Mouse (Mus musculus): Measurements from ENCODE around the gene Slc16a8. TPM values are rescaled to one million over a fixed set of nuclear protein-coding genes. Genes with fewer than 3 reads are reported as not detected.

Gene Slc16a8
- polyA plus RNA-seq, 1 experiment from 2014 or later = 0.40 TPM

DNA sequence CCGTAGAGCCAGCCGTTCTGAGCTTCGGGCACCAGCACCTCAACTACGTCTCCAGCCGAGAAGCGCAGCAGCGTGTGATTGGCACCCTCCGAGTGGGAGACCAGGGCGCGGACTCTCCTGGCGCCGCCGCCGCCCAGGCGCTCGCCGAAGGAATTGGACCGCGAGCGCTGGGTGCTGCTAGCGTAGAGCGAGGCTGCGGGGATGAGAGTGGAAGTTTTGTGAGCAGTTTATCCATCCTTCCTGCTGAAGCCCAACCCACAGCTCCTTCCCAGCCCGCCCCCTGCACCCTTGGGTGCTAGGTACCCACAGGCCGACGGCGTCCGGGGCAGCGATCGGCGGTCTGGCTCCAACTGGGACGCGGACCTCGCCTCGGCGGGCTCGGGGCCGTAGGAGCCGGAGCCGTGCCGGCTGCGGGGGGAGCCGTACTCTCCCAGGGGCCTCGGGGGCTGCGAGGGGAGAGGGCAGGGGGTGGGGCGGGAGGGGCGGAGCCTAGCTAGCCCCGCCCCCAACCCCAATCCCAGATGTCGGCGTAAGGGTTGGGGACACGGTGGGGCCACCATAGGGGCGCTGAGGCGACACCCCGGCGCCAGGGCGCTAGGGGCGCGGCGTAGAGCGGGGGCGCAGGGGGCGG, 6.6 kb upstream of the Slc16a8 start:
- Histone ChIP-seq H3K4me2 (ENCODE audit: low read length) (peak overlapping the region; percentile 98), H3K27ac (ENCODE audit: low read length) (no peak overlapping the region), H3K4me3 (ENCODE audit: low read depth, low read length) (peak overlapping the region; percentile 66), H3K9me3 (replicated peaks; ENCODE audit: control insufficient read depth, low read length, poor library complexity, severe bottlenecking) (no peaks in the 10 kb centered on the region), H3K4me1 (ENCODE audit: control insufficient read depth, insufficient read depth, low read length) (peaks cover 10% of the 10 kb centered on the region), H3K36me3 (ENCODE audit: control insufficient read depth, insufficient read depth, low read length) (no peaks in the 10 kb centered on the region), H3K27me3 (ENCODE audit: control insufficient read depth, insufficient read depth, low read depth, low read length) (peaks cover 24% of the 10 kb centered on the region), H3K9ac (ENCODE audit: low read depth, low read length) (peak overlapping the region; percentile 80)
- under 1% methylated on average over 45 of the region's 62 CpGs for WGBS
- peak; percentile 57 for ATAC-seq

DNA sequence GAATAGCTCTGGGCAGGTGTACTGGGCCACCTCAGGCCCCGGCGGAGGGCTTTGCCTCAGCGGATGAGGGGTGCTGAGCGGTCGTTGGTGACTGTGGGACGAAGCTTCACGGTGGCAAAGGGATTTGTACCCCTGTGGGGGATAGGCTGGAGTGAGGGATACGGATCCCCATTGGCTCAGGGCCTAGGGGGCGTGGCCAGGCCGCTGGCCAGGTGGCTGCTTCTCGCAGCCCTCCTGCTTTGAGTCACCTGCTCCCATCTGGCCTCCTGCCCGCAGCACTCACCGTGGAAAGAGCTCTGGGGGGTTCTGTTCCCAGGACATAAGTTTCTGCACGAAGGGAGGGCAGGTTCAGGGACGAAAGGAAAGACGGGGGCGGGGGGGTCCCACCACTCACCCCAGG, 4.0 kb upstream of the Slc16a8 start:
- Histone ChIP-seq H3K4me2 (ENCODE audit: low read length) (no peak overlapping the region), H3K27me3 (ENCODE audit: control insufficient read depth, insufficient read depth, low read depth, low read length) (peaks cover 35% of the 10 kb centered on the region), H3K4me3 (ENCODE audit: low read depth, low read length) (no peak overlapping the region), H3K36me3 (ENCODE audit: control insufficient read depth, insufficient read depth, low read length) (no peaks in the 10 kb centered on the region), H3K9ac (ENCODE audit: low read depth, low read length) (no peak overlapping the region), H3K4me1 (ENCODE audit: control insufficient read depth, insufficient read depth, low read length) (peaks cover 10% of the 10 kb centered on the region), H3K27ac (ENCODE audit: low read length) (no peak overlapping the region), H3K9me3 (replicated peaks; ENCODE audit: control insufficient read depth, low read length, poor library complexity, severe bottlenecking) (no peaks in the 10 kb centered on the region)
- no peak for ATAC-seq
- 32% methylated on average over 17 of the region's 17 CpGs for WGBS

DNA sequence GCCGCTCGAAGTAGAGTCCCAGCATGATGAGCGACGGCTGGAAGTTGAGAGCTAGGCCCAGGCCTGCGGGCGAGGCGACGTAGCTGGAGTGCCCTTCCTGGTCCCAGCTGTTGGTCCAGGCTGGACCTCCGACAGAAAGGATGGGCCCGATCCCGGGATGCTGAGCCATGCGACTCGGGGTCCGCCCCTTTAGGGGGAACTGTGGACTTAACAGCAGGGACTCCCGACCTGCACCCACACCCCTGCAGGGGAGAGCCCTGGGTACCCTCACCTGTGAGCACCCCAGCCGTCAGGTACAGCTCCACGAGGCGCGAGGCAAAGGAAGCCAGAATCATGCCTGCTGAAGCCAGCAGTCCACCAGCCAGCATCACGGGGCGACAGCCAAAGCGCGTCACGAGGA, 2.0 kb downstream of the Slc16a8 start:
- H3K27ac ChIP-seq (ENCODE audit: low read length) = no peak overlapping the region
- no peaks in the 10 kb centered on the region for H3K9me3 ChIP-seq (replicated peaks; ENCODE audit: control insufficient read depth, low read length, poor library complexity, severe bottlenecking)
- WGBS = 32% methylated on average over 24 of the region's 24 CpGs
- peak overlapping the region; percentile 40 for H3K4me3 ChIP-seq (ENCODE audit: low read depth, low read length)
- H3K9ac ChIP-seq (ENCODE audit: low read depth, low read length) = peak overlapping the region; percentile 68
- H3K4me2 ChIP-seq (ENCODE audit: low read length) = peak overlapping the region; percentile 80
- ATAC-seq = 0 out of 2 replicates have a peak, but pooled peaks have one; percentile 6
- H3K4me1 ChIP-seq (ENCODE audit: control insufficient read depth, insufficient read depth, low read length) = peaks cover 8% of the 10 kb centered on the region; the same call in 1 of the 2 replicates
- peaks cover 20% of the 10 kb centered on the region for H3K27me3 ChIP-seq (ENCODE audit: control insufficient read depth, insufficient read depth, low read depth, low read length)
- peaks cover 2% of the 10 kb centered on the region; the same call in 1 of the 2 replicates for H3K36me3 ChIP-seq (ENCODE audit: control insufficient read depth, insufficient read depth, low read length)

DNA sequence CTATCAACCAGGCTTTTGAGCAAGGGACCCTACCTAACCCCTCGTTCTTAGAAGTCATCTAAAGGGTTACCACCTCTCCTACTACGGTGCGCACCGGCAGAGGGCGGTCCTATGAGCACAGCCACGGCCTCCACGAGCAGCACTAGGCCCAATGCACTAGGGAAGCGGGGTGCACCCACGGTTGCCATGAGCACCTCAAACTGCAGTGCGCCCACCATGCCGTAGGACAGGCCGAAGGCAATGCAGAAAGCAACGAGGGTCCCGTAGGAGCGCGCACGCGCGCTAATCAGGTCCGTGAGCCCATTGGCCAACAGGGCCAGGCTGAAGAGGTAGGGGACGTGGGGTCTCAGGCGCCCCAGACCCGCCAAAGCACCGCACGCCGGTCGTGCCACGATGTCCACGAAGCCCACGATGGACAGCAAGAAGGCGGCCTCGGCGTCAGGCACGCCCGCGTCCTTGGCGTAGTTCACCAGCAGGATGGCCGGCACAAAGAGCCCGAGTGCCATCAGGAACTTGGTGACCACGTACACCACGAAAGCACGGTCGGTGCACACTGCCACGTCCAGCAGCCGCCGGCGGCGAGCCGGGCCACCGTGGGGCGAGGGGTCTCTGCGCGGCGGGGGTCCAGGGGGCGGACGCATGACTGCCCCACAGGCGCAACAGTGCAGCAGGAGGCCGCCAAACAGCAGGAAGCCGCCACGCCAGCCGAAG, 2.6 kb downstream of the Slc16a8 start:
- Histone ChIP-seq H3K9ac (ENCODE audit: low read depth, low read length) (peak overlapping the region; percentile 68), H3K36me3 (ENCODE audit: control insufficient read depth, insufficient read depth, low read length) (peaks cover 2% of the 10 kb centered on the region; the same call in 1 of the 2 replicates), H3K4me3 (ENCODE audit: low read depth, low read length) (peak overlapping the region; percentile 40), H3K9me3 (replicated peaks; ENCODE audit: control insufficient read depth, low read length, poor library complexity, severe bottlenecking) (no peaks in the 10 kb centered on the region), H3K27me3 (ENCODE audit: control insufficient read depth, insufficient read depth, low read depth, low read length) (peaks cover 20% of the 10 kb centered on the region), H3K4me2 (ENCODE audit: low read length) (peak overlapping the region; percentile 80), H3K4me1 (ENCODE audit: control insufficient read depth, insufficient read depth, low read length) (peaks cover 8% of the 10 kb centered on the region; the same call in 1 of the 2 replicates), H3K27ac (ENCODE audit: low read length) (no peak overlapping the region)
- peak; percentile 63 for ATAC-seq
- 2% methylated on average over 60 of the region's 61 CpGs for WGBS

DNA sequence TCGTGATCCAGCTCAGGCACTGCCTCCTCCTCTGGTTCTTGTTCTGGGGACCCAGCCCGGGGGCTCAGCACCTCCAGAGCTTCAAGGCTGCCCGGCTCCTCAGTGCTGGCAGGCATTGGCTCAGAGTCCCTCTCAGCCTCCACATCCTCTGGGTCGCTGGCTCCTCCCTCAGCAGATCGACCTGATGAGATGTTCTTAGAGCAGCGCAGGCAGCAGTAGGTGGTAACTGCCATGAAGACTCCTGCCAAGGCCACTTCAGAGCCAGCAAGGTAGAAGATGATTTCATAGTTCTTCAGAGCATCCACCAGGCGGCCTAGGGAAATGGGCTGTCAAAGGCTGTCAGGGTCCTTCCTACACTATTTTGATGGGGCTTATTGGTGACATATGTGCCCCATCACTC, 3.4 kb downstream of the Slc16a8 start:
- no peak overlapping the region for H3K9ac ChIP-seq (ENCODE audit: low read depth, low read length)
- no peaks in the 10 kb centered on the region for H3K9me3 ChIP-seq (replicated peaks; ENCODE audit: control insufficient read depth, low read length, poor library complexity, severe bottlenecking)
- peaks cover 20% of the 10 kb centered on the region for H3K27me3 ChIP-seq (ENCODE audit: control insufficient read depth, insufficient read depth, low read depth, low read length)
- H3K4me2 ChIP-seq (ENCODE audit: low read length) = no peak overlapping the region
- peaks cover 7% of the 10 kb centered on the region; the same call in 1 of the 2 replicates for H3K36me3 ChIP-seq (ENCODE audit: control insufficient read depth, insufficient read depth, low read length)
- 57% methylated on average over 7 of the region's 7 CpGs for WGBS
- ATAC-seq = 0 out of 2 replicates have a peak, but pooled peaks have one; percentile 1
- H3K4me3 ChIP-seq (ENCODE audit: low read depth, low read length) = no peak overlapping the region
- peaks cover 8% of the 10 kb centered on the region; the same call in 1 of the 2 replicates for H3K4me1 ChIP-seq (ENCODE audit: control insufficient read depth, insufficient read depth, low read length)
- no peak overlapping the region for H3K27ac ChIP-seq (ENCODE audit: low read length)

DNA sequence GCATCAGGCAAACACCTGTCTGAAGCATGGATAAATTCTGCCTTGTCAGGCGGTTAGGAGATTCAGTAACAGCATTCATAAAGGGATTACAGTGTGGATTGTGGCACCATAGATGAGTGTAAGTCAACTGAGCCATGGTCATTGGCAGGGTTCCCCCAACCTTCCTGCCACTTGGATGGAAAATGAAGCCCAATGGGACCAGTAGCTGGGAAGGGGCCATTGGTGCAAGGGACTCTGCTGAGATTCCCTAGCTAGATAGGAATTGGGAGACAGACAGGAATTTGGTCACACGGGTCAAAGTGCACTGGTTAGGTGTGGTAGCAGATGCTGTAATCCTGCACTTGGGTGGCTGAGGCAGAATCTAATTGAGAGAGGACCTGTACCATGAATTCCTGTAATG, 4.3 kb downstream of the Slc16a8 start:
- Histone ChIP-seq H3K4me2 (ENCODE audit: low read length) (no peak overlapping the region), H3K9me3 (replicated peaks; ENCODE audit: control insufficient read depth, low read length, poor library complexity, severe bottlenecking) (no peaks in the 10 kb centered on the region), H3K27me3 (ENCODE audit: control insufficient read depth, insufficient read depth, low read depth, low read length) (peaks cover 20% of the 10 kb centered on the region), H3K36me3 (ENCODE audit: control insufficient read depth, insufficient read depth, low read length) (peaks cover 10% of the 10 kb centered on the region; the same call in 1 of the 2 replicates), H3K4me3 (ENCODE audit: low read depth, low read length) (no peak overlapping the region), H3K9ac (ENCODE audit: low read depth, low read length) (no peak overlapping the region), H3K4me1 (ENCODE audit: control insufficient read depth, insufficient read depth, low read length) (peaks cover 8% of the 10 kb centered on the region; the same call in 1 of the 2 replicates), H3K27ac (ENCODE audit: low read length) (no peak overlapping the region)
- ATAC-seq = no peak
- WGBS = 73% methylated on average over 2 of the region's 2 CpGs

DNA sequence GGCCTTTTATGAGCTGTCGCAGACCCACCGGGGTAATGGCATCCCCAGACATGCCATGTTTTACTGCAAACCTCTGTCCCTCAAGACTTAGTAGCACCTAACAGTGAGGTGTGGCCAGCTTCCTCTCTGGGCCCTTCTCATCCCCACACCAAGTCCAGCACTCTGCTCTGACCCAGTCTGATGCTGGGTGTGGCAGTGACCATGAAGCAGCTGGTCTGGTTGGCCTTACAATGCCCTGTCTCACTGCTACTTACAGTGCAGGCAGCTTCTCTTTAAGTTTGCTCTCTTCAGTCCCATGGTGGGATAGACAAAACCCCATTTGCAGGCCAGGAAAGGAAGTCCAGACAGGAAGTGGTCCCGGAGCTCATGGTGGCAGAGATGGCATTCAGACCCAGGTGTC, 9.2 kb downstream of the Slc16a8 start:
- ATAC-seq = no peak
- H3K9ac ChIP-seq (ENCODE audit: low read depth, low read length) = no peak overlapping the region
- WGBS = 92% methylated on average over 3 of the region's 3 CpGs

DNA sequence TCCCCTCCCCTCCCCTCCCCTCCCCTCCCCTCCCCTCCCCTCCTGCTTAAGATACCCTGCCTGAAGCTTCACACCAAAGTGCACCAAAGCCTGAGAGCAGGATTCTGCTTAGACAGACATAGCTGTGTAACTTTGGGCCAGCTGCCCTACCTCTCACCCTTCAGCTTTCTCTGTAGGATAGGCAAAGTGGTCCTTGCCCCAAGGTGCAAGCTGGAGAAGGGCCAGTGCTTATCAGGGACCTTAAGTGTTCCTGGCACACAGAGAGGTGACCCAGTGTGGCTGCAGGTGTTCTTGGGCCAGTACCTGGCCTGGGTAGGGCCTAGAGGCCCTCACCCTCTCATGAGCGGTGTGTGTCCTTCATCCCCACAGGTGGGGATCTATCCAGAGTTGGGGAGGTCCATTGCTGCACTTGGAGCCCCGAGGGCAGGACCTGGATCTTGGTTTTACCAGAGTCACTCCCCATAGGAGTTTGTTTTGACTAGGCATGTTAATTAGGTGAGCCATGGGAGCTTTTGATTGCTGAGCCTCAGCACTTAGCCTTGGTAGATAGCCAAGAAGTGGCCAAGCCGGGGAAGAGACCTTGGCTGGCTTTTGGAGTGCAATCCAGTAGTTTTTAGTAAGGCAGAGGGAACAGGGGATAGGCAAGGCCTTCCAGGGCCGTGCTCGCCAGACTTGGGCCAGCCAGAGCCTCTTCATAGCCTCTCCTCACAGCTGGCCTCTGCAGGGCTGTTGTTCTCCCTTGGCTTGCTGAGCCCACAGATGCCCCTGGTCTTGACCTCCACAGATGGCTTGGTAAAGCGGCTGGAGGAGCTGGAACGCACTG, 10.3 kb downstream of the Slc16a8 start:
- 72% methylated on average over 7 of the region's 7 CpGs for WGBS
- ATAC-seq = no peak

More for the DNA sequence above, 9.2 kb downstream of the Slc16a8 start:
- Histone ChIP-seq H3K4me3 (ENCODE audit: low read depth, low read length) (no peak overlapping the region), H3K9me3 (replicated peaks; ENCODE audit: control insufficient read depth, low read length, poor library complexity, severe bottlenecking) (no peaks in the 10 kb centered on the region), H3K4me1 (ENCODE audit: control insufficient read depth, insufficient read depth, low read length) (no peaks in the 10 kb centered on the region), H3K27me3 (ENCODE audit: control insufficient read depth, insufficient read depth, low read depth, low read length) (no peaks in the 10 kb centered on the region), H3K36me3 (ENCODE audit: control insufficient read depth, insufficient read depth, low read length) (peaks cover 25% of the 10 kb centered on the region), H3K4me2 (ENCODE audit: low read length) (no peak overlapping the region), H3K27ac (ENCODE audit: low read length) (no peak overlapping the region)

More for the DNA sequence above, 10.3 kb downstream of the Slc16a8 start:
- Histone ChIP-seq H3K9ac (ENCODE audit: low read depth, low read length) (0 out of 2 replicates have a peak overlapping the region, but pooled peaks have one; percentile 16), H3K27me3 (ENCODE audit: control insufficient read depth, insufficient read depth, low read depth, low read length) (no peaks in the 10 kb centered on the region), H3K4me1 (ENCODE audit: control insufficient read depth, insufficient read depth, low read length) (no peaks in the 10 kb centered on the region), H3K4me2 (ENCODE audit: low read length) (no peak overlapping the region), H3K27ac (ENCODE audit: low read length) (no peak overlapping the region), H3K36me3 (ENCODE audit: control insufficient read depth, insufficient read depth, low read length) (peaks cover 34% of the 10 kb centered on the region), H3K4me3 (ENCODE audit: low read depth, low read length) (no peak overlapping the region), H3K9me3 (replicated peaks; ENCODE audit: control insufficient read depth, low read length, poor library complexity, severe bottlenecking) (no peaks in the 10 kb centered on the region)

Measured in midbrain, embryonic 16.5 days (tissue).